Mouse (Mus musculus): ENCODE data around the gene Serpinb8. TPM values are rescaled to one million over a fixed set of nuclear protein-coding genes. Genes with fewer than 3 reads are reported as not detected.

The Serpinb8 gene
- polyA plus RNA-seq (2012; rRNA removed), result 0.16 and 0.18 TPM in 2 replicates

DNA sequence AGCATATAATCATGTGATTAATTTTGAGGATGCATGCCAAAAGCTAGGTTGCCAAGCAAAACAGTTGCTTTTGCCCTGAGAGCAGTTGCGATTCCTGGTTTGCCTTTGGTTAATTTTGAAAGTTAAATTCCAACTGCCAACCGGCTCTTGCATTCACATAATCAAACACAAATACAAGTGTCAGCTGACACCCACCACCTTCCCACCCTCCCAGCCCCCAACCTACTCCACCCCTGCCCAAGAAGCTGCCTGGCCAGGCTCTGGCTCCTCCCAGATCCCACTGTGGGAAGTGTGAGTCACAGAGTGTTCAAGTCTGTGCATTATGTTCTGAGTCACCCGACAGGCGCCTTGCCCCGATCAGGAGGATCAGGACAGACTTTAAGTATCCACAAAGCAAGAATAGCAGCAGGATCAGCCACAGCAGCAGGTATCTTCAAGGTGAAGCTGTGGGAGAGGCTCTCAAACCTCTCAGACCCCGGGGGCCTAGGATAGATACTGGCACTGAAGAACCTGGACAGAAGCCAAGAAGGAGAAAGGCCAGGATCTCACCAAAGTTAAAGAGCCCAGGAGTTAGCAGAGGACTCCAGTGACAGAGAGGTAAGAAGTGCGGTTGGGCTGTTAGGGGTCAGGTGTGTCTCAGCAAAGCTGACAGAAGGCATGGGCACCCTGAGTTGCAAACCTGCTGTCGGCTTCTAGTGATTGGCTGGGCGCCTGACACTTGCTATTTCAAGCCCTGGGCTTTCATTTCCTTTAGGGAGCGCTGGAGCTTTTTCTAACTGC lies at the start of gene Serpinb8:
Gene Serpinb8, plus strand, starts transcription at position 316 of the 780 bp plus-strand sequence.

Other genes starting within 250 kb of the Serpinb8 start
- gene Serpinb11, start 228.8 kb upstream of the Serpinb8 start, polyA plus RNA-seq (2012; rRNA removed), result not detected in 2 replicates
- gene Serpinb7, start 190.4 kb upstream of the Serpinb8 start, polyA plus RNA-seq (2012; rRNA removed), result not detected in 2 replicates
- gene Serpinb2, start 78.6 kb upstream of the Serpinb8 start, polyA plus RNA-seq (2012; rRNA removed), result 2.0 and 2.5 TPM in 2 replicates